Mouse (Mus musculus): ENCODE results near the gene Gnb3. TPM values are rescaled to one million over a fixed set of nuclear protein-coding genes. Genes with fewer than 3 reads are reported as not detected.

The Gnb3 gene
- 3.3 TPM in 1 of 2 replicates, not detected in the other for polyA plus RNA-seq (2011; ENCODE audit: insufficient read depth, insufficient read length, low replicate concordance, missing spikeins)

GRCm38 (mm10) chr6:124840241-124841167 lies at the start of gene Gnb3:
Gene Gnb3 (minus strand): TSS chr6:124840275.
- 39% methylated on average over 15 of the region's 15 CpGs for WGBS
- no peaks in the 10 kb centered on the region; the same call in 1 of the 2 replicates for H3K4me1 ChIP-seq (ENCODE audit: control insufficient read depth, insufficient read depth, low read length)
- H3K4me3 ChIP-seq (replicated peaks; ENCODE audit: control insufficient read depth, low read depth, low read length), result no peak within 1 kb of the TSS
- H3K27ac ChIP-seq (ENCODE audit: control insufficient read depth, insufficient read depth, low read depth, low read length, poor library complexity), result no peak within 1 kb of the TSS
- no peak for TF ChIP-seq POLR2A (IDR thresholded peaks at IDR 0.05; ENCODE audit: borderline replicate concordance, control insufficient read depth, low read depth, low read length)
- TF ChIP-seq CTCF (IDR thresholded peaks at IDR 0.05; ENCODE audit: control insufficient read depth, insufficient read depth, low read length), result no peak

- Histone ChIP-seq H3K27ac (ENCODE audit: control insufficient read depth, insufficient read depth, low read depth, low read length, poor library complexity) (no peak overlapping the region), H3K4me1 (ENCODE audit: control insufficient read depth, insufficient read depth, low read length) (no peaks in the 10 kb centered on the region), H3K4me3 (replicated peaks; ENCODE audit: control insufficient read depth, low read depth, low read length) (no peak overlapping the region)
- TF ChIP-seq CTCF (IDR thresholded peaks at IDR 0.05; ENCODE audit: control insufficient read depth, insufficient read depth, low read length) (no peak), POLR2A (IDR thresholded peaks at IDR 0.05; ENCODE audit: borderline replicate concordance, control insufficient read depth, low read depth, low read length) (no peak)
- WGBS, result 76% methylated on average over 6 of the region's 6 CpGs
Observed at GRCm38 (mm10) chr6:124888555-124889125, 48.6 kb upstream of the Gnb3 start.

GRCm38 (mm10) chr6:124887986-124888385 lies 47.9 kb upstream of the Gnb3 start, which contains the start of gene Cd4:
Gene Cd4 (minus strand): TSS chr6:124888221.
- no peak within 1 kb of the TSS for H3K27ac ChIP-seq (ENCODE audit: control insufficient read depth, insufficient read depth, low read depth, low read length, poor library complexity)
- TF ChIP-seq CTCF (IDR thresholded peaks at IDR 0.05; ENCODE audit: control insufficient read depth, insufficient read depth, low read length) (no peak), POLR2A (IDR thresholded peaks at IDR 0.05; ENCODE audit: borderline replicate concordance, control insufficient read depth, low read depth, low read length) (no peak)
- H3K4me1 ChIP-seq (ENCODE audit: control insufficient read depth, insufficient read depth, low read length), result no peaks in the 10 kb centered on the region
- WGBS, result 39% methylated on average over 9 of the region's 9 CpGs
- H3K4me3 ChIP-seq (replicated peaks; ENCODE audit: control insufficient read depth, low read depth, low read length), result no peak within 1 kb of the TSS

- no peak for TF ChIP-seq CTCF (IDR thresholded peaks at IDR 0.05; ENCODE audit: control insufficient read depth, insufficient read depth, low read length)
- TF ChIP-seq POLR2A (IDR thresholded peaks at IDR 0.05; ENCODE audit: borderline replicate concordance, control insufficient read depth, low read depth, low read length), result no peak
- Histone ChIP-seq H3K4me1 (ENCODE audit: control insufficient read depth, insufficient read depth, low read length) (no peaks in the 10 kb centered on the region), H3K27ac (ENCODE audit: control insufficient read depth, insufficient read depth, low read depth, low read length, poor library complexity) (no peak overlapping the region), H3K4me3 (replicated peaks; ENCODE audit: control insufficient read depth, low read depth, low read length) (no peak overlapping the region)
- WGBS, result 62% methylated on average over 8 of the region's 8 CpGs
Observed at GRCm38 (mm10) chr6:124885956-124886381, 45.9 kb upstream of the Gnb3 start.

GRCm38 (mm10) chr6:124884714-124885500 lies 44.8 kb upstream of the Gnb3 start:
- Histone ChIP-seq H3K4me3 (replicated peaks; ENCODE audit: control insufficient read depth, low read depth, low read length) (no peak overlapping the region), H3K27ac (ENCODE audit: control insufficient read depth, insufficient read depth, low read depth, low read length, poor library complexity) (no peak overlapping the region), H3K4me1 (ENCODE audit: control insufficient read depth, insufficient read depth, low read length) (no peaks in the 10 kb centered on the region)
- no peak for TF ChIP-seq CTCF (IDR thresholded peaks at IDR 0.05; ENCODE audit: control insufficient read depth, insufficient read depth, low read length)
- no peak for TF ChIP-seq POLR2A (IDR thresholded peaks at IDR 0.05; ENCODE audit: borderline replicate concordance, control insufficient read depth, low read depth, low read length)
- WGBS, result 56% methylated on average over 10 of the region's 10 CpGs

- H3K4me3 ChIP-seq (replicated peaks; ENCODE audit: control insufficient read depth, low read depth, low read length), result no peak overlapping the region
- WGBS, result 82% methylated on average over 10 of the region's 10 CpGs
- H3K4me1 ChIP-seq (ENCODE audit: control insufficient read depth, insufficient read depth, low read length), result no peaks in the 10 kb centered on the region
- H3K27ac ChIP-seq (ENCODE audit: control insufficient read depth, insufficient read depth, low read depth, low read length, poor library complexity), result no peak overlapping the region
- TF ChIP-seq CTCF (IDR thresholded peaks at IDR 0.05; ENCODE audit: control insufficient read depth, insufficient read depth, low read length) (no peak), POLR2A (IDR thresholded peaks at IDR 0.05; ENCODE audit: borderline replicate concordance, control insufficient read depth, low read depth, low read length) (no peak)
Observed at GRCm38 (mm10) chr6:124883351-124883750, 43.3 kb upstream of the Gnb3 start.

GRCm38 (mm10) chr6:124881821-124882220 lies 41.7 kb upstream of the Gnb3 start:
- H3K4me3 ChIP-seq (replicated peaks; ENCODE audit: control insufficient read depth, low read depth, low read length), result no peak overlapping the region
- 85% methylated on average over 9 of the region's 9 CpGs for WGBS
- H3K27ac ChIP-seq (ENCODE audit: control insufficient read depth, insufficient read depth, low read depth, low read length, poor library complexity), result peak overlapping the region; percentile 22; the same call in 1 of the 2 replicates
- H3K4me1 ChIP-seq (ENCODE audit: control insufficient read depth, insufficient read depth, low read length), result no peaks in the 10 kb centered on the region
- no peak for TF ChIP-seq POLR2A (IDR thresholded peaks at IDR 0.05; ENCODE audit: borderline replicate concordance, control insufficient read depth, low read depth, low read length)

GRCm38 (mm10) chr6:124879390-124879789 lies 39.3 kb upstream of the Gnb3 start:
- Histone ChIP-seq H3K27ac (ENCODE audit: control insufficient read depth, insufficient read depth, low read depth, low read length, poor library complexity) (no peak overlapping the region), H3K4me1 (ENCODE audit: control insufficient read depth, insufficient read depth, low read length) (no peaks in the 10 kb centered on the region), H3K4me3 (replicated peaks; ENCODE audit: control insufficient read depth, low read depth, low read length) (no peak overlapping the region)
- TF ChIP-seq CTCF (IDR thresholded peaks at IDR 0.05; ENCODE audit: control insufficient read depth, insufficient read depth, low read length) (no peak), POLR2A (IDR thresholded peaks at IDR 0.05; ENCODE audit: borderline replicate concordance, control insufficient read depth, low read depth, low read length) (no peak)
- 66% methylated on average over 6 of the region's 6 CpGs for WGBS

All from bone marrow, adult 2 months (tissue).